Mouse (Mus musculus) thymus, postnatal 36 days (tissue): ENCODE measurements around the gene Exoc3l.

Experiments
- DNase-seq, 2 experiments: peaks; one replicate each; pipeline ENCODE4 v3.0.0; 2022; ENCODE audit warnings: mixed read lengths in 2 of 2

Gene Exoc3l

GRCm38 (mm10) chr8:105266775-105267174 lies 29.1 kb downstream of the Exoc3l start:
- DNase-seq: peak; percentile 32 to 56

- DNase-seq: peak; percentile 45 to 53
These were observed 30.8 kb downstream of the Exoc3l start for GRCm38 (mm10) chr8:105265128-105265527.

DNA sequence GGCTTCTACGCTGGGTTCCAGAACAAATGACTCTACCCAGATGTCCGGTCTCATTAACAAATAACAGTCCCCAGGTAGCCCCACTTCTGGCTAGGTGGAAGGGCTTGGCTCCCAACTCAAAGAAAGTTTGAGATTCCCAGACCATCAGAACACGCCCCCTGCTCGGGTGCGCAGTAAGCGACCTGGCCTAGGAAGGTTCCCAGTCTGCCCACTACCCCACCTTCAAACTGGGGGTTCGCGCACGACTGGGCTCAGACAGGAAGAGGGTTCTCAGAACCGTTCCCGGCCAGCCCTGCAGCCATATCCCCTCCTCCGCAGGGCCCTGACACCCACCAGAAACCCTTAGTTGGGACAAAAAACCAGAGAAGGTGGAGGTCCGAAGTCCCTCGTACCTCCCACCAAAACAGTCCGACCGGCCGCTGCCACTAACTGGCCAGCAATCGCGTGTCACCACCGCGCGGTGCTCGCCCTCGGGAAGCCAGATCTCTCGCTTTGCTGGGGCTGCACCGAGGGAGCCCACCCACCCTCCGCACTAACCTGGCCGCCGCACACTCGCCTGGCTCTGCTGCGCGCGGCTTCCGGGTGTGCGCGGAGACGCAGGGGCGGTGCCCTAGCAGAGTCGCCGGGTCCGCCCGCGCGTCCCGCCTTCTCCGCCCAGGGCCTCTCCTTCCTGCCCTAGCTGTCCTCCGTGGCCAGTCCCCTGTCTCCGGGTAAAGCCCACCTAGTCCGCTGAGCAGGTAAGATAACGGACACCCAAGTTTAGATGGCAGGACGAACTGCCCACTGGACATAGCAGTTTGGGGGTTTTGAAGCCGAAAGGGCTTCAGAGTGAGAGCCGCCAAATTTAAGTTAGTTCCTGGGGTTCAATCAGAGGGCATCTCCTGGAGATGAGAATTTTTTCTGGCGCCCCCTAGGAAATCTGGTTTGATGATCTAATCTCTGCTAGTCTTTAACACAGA lies 31.6 kb downstream of the Exoc3l start, which contains the start of the genes Tradd and Fbxl8:
Gene Tradd, minus strand, starts transcription at position 586 of the 959 bp plus-strand sequence.
Gene Fbxl8, plus strand, starts transcription at position 625 of the 959 bp plus-strand sequence.
- DNase-seq: peak; percentile 77 to 83

DNA sequence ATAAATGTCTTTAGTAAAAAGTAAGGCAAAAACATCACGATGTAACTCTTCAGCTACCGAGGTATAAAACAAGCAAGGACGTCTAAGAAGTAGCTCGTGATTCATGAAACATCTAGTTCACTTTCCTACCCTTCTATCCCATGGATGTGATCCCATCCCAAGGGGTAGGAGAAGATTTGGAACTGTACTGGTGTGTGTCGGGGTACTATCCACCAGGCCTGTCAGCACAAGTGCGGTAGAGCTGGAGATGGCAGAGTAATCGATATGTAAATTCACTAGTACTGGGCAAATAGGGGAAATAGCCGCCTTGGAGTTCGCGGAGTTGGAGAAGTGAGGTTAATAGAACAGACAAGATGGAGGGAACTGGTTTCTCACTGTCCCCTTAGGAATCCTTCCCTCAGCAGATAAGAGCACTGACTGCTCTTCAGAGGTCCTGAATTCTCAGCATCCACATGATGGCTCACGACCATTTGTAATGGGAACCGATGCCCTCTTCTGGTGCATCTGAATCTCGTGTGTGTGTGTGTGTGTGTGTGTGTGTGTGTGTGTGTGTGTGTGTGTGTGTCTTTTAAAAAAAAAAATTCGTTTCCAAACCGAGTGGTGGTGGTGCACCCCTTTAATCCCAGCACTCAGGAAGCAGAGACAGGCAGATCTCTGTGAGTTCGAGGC lies 32.5 kb downstream of the Exoc3l start:
- DNase-seq: no peak

GRCm38 (mm10) chr8:105261326-105261980 lies 34.4 kb downstream of the Exoc3l start:
- no peak for DNase-seq

DNA sequence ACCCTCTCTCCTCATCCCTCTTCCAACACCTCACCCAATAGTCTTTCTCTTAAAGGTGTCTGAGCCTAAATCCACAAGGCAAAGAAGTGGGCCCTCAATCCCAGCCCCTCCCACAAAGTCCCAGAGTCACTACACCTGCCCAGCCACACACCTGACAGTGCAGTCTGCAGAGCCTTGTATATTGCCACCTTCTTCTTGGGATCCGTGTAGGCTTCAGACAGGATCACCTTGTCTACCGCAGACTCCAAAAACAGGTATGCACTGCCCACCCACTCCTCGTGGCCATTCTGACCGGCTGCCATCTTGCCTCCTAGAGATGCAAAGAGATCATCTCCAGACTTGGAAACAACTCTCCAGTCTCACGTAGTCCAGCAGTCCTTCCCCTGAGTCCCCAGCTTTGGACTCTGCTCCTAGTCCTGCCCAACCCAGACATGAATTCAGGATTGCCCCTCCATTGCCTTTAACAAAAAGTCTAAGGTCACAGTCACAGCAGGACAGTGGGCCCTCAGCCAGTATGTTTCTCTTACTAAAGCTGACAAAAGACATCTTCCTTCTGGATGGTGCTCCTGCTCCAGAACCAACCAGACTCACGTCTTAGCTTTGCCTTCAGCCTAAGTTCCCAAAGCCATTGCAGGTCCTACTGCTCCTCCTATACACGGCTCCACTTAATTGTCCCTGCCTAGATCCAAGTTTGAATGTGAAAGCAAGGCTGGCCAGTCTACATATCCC lies 35.4 kb downstream of the Exoc3l start:
- no peak for DNase-seq

GRCm38 (mm10) chr8:105259721-105260320 lies 36.1 kb downstream of the Exoc3l start:
- DNase-seq: peak; percentile 75 to 76

DNA sequence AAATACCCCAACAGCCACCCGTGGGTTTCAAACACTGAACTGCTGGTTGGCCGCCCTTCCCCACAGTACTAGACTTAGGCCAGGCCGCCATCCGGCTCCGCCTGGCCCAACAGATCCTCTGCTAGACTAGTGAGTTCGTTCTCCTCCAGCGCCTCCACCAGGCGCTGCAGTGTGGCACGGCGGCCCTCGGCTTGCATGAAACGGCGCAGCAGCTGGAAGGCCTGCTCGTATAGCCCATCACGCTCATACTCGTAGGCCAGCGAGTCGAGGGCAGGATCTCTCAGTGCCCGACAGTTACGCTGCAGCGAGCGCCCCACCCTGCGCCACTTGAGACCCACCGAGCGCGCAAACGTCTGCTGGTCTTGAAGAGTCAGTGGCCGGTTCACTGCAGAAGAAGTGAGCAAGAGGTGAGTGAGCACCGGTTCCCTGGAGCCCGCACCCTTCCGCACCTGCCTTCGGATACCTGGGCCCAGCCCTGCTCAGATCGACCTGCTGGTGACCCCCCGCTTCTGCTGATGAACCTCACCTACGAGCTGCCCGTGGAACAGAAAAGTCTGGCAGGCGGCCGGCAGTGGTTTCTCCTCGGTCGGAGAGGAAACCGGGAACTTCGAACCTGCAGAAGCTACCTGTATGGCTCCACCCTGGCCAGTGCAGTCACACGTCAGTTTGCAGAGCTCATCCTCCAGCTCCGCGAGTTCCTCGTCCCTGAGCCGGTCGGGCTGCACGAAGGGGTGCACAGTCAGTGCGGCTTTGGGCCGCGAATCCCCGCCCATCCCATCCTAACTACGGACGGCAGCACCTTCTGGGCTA lies 36.8 kb downstream of the Exoc3l start:
- peak in 1 of 2 experiments; percentile 29 for DNase-seq

GRCm38 (mm10) chr8:105257318-105258114 lies 38.4 kb downstream of the Exoc3l start:
- DNase-seq: no peak

DNA sequence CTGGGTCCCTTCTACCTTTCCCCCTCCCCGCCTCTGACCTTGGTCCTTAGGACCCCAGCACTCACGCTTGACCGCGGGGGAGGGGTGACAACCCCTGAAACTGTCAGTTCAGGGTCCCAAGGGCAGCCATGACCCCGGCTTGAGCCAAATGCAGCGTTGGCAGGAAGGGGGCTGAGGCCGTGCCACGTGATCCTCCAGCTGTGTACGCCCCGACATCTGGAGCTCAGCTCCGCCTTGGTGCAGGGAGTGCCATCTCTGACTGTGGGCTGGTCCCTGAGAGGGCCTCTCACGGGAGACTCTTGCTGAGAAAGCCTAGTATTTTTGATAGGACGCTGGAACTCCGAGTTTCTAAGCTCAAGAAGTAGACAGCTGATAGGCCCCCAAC lies 40.9 kb downstream of the Exoc3l start, which contains the start of gene B3gnt9:
Gene B3gnt9, minus strand, starts transcription at position 188 of the 385 bp plus-strand sequence.
- peak; percentile 70 to 80 for DNase-seq

DNA sequence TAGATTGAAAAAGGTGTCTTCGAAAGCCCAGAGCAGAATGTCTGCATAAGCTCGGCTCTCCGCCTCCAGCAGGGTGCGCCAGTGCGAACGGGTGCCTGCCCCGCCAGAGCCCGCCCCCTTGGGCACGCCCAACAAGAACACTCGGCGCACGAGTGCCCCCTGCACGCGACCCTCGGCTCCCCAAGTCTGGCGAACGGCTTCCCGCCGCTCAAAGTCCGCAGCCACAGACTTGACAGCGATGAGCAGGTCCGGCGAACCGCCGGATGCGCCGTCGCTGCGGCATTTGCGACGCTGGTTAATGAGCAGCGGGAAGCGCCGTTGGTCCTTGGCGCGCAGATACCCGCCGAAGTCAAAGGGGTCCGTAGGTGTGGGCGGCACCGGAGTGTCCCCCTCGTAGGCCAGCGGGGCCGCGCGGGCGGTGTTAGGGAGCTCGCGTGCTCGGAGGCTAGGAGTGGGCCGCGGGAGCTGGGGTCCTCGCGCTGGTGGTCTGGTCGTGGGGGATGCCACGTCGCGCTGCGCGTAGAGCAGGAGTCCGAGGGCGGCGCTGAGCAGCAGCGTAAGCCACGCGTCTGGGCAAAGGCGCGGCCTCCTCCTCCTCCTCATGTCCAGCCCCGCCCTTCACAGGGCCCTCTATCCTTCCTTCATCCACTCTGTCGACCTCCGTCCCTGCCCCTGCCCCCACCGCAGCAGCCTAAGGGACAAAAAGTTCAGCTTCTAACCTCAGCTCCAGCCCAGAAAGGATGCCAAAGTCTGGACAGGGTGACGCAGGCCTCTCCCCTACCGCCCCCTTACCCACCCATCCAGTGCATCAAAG lies 41.5 kb downstream of the Exoc3l start:
- peak; percentile 94 to 97 for DNase-seq

DNA sequence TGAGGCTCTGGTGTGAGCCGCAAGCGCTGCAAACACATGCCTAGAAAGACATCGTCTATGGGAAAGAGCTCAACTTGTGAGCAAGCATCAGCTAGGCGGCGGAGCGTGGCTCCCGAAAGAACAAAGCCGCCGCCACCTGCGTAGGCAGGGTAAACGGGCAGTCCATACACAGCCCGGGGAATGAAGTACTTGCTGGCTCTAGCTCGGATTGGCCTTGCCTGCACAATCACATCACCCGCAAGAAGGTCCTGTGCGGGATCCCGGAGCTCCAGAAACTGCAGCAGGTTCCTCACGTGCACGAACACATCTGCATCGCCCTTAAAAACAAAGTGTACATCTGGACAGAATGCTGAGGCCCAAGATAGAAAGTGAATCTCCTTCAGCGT lies 42.1 kb downstream of the Exoc3l start:
- DNase-seq: peak in 1 of 2 experiments; percentile 33

DNA sequence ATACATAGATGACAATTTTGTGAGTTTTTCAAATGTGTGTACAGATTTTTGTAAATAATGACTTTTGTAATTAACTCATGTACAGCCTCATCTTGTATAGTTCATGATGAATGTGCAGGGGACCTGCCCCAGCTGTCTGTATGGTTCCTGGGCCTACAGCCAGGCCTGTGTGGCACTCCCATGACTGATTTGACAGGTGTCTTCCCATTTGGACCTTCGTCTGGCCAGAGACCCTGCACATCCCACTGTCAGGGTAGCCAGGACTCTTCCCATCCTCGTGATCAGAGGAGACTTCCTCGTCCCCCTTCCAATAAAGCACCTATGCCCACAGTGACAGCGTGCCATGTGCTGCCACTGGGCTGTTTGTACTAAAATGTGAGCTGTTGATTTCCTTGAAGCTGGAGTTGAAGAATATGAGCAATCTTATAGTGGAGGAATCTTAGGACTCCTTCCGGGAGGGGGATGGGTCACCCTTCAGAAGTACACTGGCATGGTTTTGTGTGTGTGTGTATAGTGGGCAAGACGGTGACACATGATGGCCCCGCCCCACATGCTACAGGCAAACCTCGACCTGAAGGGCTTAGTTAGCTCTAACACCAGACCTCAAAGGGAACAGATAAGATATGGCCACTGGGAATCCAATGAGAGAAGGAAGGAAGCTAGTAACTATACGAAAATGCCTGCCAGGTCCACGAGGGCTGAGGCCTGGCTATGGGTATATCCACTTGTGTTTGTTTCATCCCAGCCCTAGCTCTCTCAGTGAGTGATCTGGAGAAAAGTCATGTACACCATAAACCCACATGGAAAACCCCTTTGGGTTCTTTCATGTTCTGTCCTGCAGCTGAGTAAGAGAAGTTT lies 43.0 kb downstream of the Exoc3l start:
- DNase-seq: no peak

- DNase-seq: no peak
These were observed 43.9 kb downstream of the Exoc3l start for GRCm38 (mm10) chr8:105251954-105252353.

GRCm38 (mm10) chr8:105241016-105241415 lies 54.9 kb downstream of the Exoc3l start:
- no peak for DNase-seq
